Mouse (Mus musculus) kidney, postnatal 25 days (tissue): Measurements from ENCODE around the gene Sf3a1.

Source experiments
- DNase-seq, 2 experiments: peaks; one replicate each; pipeline ENCODE4 v3.0.0; 2021; ENCODE audit warnings: mixed read lengths in 2 of 2

Sf3a1 gene

DNA sequence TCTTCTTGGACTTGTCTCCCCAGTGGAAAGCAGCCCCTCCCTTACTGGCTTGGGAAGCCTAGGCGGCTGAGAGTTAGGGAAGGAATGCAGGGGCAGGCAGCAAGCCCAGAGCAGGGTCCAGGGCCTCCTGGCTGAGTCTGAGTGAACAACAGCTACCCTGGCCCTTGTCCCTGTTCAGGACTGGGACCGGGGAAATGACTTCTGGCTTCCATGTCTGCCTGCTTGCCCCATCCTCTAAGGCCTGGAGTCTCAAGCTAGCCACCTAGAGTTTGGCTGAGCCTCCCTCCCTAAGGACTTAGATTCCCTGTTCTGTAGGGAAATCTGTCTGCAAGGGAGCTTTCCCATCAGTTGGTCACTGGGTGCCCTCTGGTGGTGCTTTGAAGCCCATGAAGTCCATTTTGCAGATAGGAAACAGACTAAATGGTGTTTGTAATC, 59.2 kb downstream of the Sf3a1 start:
- peak; percentile 89 to 92 for DNase-seq

DNA sequence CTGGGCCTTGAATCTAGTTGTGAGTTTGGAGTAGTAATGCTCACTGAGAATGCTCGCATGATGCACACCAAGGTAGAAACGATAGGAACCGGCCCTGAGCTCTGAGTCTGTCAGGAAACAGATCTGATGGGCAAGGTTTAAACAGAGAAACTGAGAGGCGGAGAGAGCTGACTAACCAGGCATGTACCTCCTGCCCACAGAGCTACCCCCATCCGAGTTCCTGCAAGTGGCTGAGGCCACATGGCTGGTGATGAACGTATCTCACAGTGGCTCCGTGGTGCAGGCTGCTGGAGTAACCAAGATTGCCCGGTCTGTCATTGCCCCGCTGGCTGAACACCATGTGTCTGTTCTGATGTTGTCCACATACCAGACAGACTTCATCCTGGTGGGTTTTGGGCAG, 59.8 kb downstream of the Sf3a1 start:
- DNase-seq: no peak

DNA sequence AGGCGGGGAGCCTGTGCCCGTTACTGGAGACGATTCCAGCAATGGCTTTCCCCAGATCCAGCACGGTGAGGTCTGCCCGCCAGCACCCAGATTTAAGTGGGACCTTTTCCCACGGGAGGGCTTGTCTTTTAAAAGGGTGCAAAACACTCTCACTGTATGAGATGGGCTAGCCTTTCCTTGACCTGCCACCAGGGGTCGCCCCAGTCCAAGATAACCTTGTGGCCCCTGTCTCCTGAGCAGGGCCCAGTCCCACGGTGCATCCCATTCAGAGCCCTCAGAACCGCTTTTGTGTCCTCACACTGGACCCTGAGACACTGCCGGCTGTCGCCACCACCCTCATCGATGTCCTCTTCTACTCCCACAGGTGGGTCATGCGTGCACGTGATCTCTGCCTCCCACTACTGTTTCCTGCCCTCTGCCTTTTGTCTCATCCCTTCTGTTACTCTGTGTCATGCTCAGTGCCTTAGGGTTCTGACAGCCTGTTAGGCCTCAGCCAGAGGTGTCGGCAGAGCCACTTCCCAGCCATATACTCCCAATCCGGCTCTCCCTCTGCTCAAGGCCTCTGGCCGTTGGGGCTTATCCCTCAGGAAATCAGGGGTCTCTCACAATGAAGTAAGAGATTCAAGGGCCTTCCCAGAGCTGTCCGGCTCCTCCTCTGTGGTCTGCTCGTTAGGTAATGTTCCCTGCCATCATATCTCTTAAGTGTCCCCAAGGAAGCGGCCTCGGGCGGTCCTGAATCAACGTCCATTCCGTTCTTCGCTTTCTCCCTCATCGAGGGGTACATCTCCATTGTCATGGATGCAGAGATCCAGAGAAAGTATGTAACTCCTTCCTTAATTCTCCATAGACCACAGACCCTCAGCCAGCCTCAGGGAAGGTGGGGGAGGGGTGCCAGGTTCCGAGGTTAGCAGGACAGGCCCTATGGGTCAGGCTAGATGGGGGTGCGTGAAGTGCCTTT, 60.6 kb downstream of the Sf3a1 start:
- DNase-seq: peak; percentile 81 to 88

DNA sequence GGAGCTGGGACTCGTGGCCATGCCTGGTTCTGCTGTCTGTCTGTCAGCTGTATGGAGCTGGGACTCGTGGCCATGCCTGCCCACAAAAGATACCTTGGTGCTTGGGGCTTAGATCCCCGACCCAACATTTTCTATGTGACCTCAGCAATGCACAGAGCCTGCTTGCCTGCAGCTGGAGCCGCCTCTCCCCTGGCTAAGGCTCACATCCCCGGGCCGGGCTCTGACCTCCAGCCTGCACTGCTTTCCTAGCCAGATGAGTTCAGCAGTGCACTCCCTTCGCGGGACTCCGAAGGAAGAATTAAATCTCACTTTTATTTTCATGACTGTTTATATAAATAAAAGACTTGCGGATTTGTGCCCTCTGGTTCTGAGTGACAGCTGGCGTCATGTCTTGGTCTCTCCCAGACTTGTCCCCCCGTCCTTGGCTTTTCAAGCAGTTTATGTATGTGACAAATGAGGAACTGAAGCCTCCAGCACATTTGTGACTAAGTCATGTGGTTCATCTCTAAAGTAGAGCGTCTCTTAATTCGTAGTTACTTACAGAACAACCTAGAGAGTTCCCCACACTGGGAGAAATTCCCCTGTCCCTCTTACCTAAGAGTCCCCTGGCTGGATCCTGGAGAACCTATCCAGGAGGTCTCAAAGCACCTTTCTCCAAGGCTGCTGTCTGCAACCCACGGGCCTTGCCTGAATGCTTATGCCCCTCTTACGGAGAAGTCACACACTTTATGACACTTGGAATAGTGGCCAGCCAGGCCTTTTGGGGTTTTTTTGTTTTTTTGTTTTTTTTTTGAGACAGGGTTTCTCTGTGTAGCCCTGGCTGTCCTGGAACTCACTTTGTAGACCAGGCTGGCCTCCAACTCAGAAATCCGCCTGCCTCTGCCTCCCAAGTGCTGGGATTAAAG, 62.1 kb downstream of the Sf3a1 start:
- DNase-seq: no peak

DNA sequence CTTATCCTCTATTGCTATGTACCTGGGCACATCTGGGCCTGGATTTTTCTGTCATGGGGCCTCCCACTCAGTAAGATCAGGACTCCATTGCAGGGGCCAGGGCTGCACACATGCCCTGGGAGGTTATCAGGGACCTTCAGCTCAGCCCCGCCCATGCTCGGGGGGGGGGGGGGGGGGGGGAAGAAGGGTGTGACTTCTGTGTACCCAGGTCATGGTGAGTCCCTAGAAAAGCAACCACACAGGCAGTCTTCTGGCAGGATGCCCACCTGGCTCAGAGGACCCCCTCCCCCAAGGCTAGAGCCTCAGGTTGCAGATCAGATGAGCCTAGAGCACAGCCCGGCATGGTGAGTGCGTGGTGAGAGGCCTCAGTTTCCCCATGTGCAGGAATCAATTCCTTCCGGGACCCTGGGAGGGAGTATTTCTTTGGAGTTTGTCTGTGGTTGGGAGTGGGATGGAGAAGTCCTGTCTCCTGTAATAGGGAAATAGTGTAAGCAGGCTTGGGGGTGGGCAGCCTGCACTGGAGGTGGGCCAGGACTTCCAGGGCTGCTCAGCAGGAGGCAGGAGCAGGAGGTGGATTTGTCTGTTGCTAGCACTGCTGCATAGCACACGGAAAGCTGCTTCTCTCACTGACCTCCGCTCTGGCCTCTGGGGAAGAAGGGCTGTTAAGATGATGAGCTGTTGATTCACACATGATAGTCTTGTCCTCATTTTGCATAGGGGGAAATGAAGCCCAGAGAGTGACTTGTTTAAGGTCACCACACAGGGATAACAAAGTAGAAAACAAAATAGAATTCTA, 63.4 kb downstream of the Sf3a1 start:
- no peak for DNase-seq

DNA sequence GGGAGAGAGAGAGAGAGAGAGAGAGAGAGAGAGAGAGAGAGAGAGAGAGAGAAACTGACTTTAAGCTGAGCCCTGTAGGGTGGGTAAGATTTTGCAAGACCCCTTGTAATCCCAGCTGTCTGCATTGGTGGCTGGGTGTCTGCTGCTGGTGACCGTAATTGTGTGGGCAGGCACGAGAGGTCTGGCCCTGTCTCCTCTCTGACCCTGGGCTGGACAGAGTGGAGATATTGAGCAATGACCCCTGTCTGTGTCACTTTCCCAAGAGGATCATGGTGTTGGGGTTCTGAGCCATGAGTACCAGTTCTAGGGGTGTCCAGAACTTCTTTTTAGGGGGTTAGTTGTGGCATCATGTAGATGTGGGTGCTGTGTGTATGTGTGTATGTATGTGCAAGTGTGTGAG, 64.1 kb downstream of the Sf3a1 start:
- DNase-seq: no peak

DNA sequence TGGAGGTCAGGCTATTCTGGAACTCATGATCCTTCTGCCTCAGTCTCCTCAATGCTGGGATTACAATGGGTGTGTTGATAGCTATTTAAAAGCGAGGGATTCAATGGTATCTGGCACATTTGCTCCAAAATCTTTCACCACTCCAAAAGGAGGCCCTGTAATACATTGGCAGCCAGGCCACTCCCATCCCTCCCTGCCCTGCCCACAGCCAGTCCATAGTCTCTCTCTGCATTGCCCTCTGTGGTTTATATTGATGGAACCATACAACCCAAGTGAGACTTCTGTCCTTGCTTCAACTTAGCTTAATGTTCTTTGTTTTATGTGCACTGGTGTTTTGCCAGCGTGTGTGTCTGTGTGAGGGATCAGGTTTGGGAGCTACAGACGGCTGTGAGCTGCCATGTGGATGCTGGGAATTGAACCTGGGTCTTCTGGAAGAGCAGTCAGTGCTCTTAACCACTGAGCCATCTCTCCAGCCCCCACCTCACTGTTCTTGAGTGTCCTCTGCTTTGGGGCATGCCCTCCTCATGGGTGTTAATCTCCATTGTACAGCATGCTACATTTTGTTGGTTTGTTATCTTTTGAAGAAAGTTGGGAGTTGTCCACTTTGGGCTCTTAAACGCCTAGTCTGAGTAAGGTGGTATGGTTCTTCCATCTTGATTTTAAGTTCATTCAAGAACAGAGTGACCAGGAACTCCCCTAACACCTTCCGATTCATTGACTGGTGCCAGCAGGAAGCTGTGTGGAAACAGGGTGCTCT, 66.6 kb downstream of the Sf3a1 start:
- no peak for DNase-seq

DNA sequence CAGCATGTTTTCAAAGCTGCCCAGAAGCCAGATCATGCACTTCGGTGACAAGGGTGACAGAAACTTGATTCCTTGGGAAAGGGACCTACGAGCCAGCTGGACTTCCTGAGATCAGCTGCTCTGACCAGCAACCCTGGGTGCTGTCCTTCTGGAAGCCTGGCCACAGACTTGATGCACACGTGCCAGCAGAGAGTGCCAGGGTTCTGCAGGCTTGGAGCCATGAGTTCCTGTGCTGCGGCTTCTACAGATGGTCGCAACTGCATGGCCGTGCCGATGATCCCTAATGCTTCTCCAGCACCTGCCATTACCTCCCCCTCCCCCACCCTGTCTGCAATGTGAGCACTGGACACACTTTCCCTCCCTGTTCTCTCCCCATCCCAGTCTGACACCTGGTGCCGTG, 68.3 kb downstream of the Sf3a1 start:
- DNase-seq: no peak

DNA sequence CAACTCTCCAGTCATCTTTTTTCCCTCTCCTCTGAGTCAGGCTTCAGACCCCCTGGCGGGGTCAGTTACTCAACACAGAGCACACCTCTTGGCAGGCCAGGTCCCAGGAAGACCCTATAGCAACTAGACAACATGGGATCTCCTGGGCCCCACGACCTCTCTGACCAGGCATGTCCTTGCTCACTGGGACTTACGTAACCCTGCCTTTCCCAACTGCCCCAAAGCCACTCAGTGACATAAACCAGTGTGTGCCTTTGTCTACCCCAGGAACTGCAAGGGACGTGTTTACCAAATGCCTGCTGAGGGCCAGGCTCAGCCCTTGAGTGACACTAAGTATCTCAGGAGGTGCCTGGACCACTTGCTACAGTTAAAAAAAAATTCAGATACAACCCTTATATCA, 69.7 kb downstream of the Sf3a1 start:
- no peak for DNase-seq

DNA sequence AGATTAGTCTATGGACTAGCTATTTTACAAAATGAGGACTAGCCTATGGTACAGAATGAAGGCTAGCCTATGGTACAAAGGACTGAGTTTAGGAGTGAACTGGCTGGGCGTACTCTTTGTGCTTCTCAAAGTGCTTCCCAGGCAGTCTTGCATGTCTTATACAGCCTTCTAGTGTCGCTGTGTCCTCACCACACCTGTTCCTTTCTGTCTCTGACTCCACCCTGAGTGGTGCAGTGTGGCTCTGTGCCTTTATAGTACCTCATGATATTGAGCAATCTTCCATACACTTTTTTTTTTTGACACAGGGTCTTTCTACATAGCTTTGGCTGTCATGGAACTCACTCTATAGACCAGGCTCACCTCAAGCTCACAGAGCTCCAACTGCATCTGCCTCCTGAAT, 71.3 kb downstream of the Sf3a1 start:
- no peak for DNase-seq
